Mouse (Mus musculus) brain, embryonic 14.5 days (tissue): Measurements from ENCODE around the gene Thada.

Source experiments
- CTCF ChIP-seq: fragments of 200-500 bp; IDR thresholded peaks from 2 replicates; pipeline ENCODE4 v1.5.1; 2012; ENCODE audit warnings: inconsistent platforms, mild to moderate bottlenecking, moderate library complexity, borderline replicate concordance; ENCODE audit not compliant: insufficient read depth, insufficient read length; ENCODE audit errors: extremely low read depth
- POLR2A ChIP-seq: fragments of 200-500 bp; IDR thresholded peaks from 2 replicates; pipeline ENCODE4 v1.6.1; 2012; ENCODE audit warnings: mild to moderate bottlenecking, inconsistent platforms, borderline replicate concordance; ENCODE audit not compliant: poor library complexity, insufficient read depth, insufficient read length, severe bottlenecking; ENCODE audit errors: extremely low read depth

GRCm38 (mm10) chr17:84321351-84321750, 144.7 kb downstream of the Thada start:
- no peak for TF ChIP-seq CTCF
- TF ChIP-seq POLR2A, result no peak
